Mouse (Mus musculus) spleen, adult 2 months (tissue): ENCODE measurements around the gene Adamts14.

ENCODE experiments used
- CTCF ChIP-seq: fragments of 200-500 bp; IDR thresholded peaks from 2 replicates; pipeline ENCODE4 v1.5.1; 2011; ENCODE audit warnings: mild to moderate bottlenecking, inconsistent platforms; ENCODE audit not compliant: insufficient read depth, insufficient read length, insufficient replicate concordance; ENCODE audit errors: extremely low read depth
- POLR2A ChIP-seq: fragments of 200-500 bp; IDR thresholded peaks from 2 replicates; pipeline ENCODE4 v1.6.1; 2011; ENCODE audit warnings: low read depth, low read length, inconsistent platforms

DNA sequence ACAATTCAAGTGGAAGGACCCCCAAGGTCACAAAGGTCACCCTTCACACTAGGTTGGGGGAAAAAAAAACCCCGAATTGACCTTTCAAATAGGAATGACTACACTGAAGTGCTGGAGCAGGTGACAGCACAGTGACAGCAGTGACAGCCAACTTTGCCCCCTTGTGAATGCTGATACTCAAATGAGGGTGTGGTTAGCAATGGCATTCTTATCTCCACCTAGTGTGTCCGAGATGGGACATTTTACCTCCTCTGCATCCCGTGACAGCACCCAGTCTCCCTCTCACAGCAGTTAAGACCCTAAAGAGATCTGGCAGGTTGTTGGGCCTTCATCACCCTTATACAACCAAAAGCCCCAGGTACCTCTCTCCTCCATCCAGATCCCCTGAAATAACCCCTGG lies 123.8 kb downstream of the Adamts14 start:
- no peak for TF ChIP-seq POLR2A
- TF ChIP-seq CTCF, result no peak
